Mouse (Mus musculus) embryonic facial prominence, embryonic 13.5 days (tissue): Measurements from ENCODE around the gene BC016579. TPM values are rescaled to one million over a fixed set of nuclear protein-coding genes. Genes with fewer than 3 reads are reported as not detected.
A peak's percentile ranks its signal among the peaks of the same experiment; 100 is the strongest.

Source experiments
- ATAC-seq: fragments of 200-750 bp; cut with Nextera tagmentation; 2 replicates; pipeline ENCODE4 v1.8.0; 2017; ENCODE audit warnings: low read depth; ENCODE audit not compliant: insufficient number of reproducible peaks, insufficient read depth, low FRiP score, low TSS enrichment
- H3K27ac ChIP-seq: fragments of 300-500 bp; sonication (generic); 2 replicates; pipeline ENCODE4 v1.5.1; 2015; ENCODE audit warnings: moderate library complexity, mild to moderate bottlenecking, inconsistent platforms
- H3K27me3 ChIP-seq: fragments of 300-500 bp; sonication (generic); 2 replicates; pipeline ENCODE4 v1.6.1; 2015; ENCODE audit warnings: mild to moderate bottlenecking, inconsistent platforms
- H3K36me3 ChIP-seq: fragments of 300-500 bp; sonication (generic); 2 replicates; pipeline ENCODE4 v1.6.1; 2015; ENCODE audit warnings: mild to moderate bottlenecking, inconsistent platforms
- H3K4me1 ChIP-seq: fragments of 300-500 bp; sonication (generic); 2 replicates; pipeline ENCODE4 v1.6.1; 2015; ENCODE audit warnings: inconsistent platforms
- H3K4me2 ChIP-seq: fragments of 300-500 bp; sonication (generic); 2 replicates; pipeline ENCODE4 v1.6.1; 2015; ENCODE audit warnings: moderate library complexity, mild to moderate bottlenecking, inconsistent platforms
- H3K4me3 ChIP-seq: fragments of 300-500 bp; sonication (generic); 2 replicates; pipeline ENCODE4 v1.5.1; 2015; ENCODE audit warnings: mild to moderate bottlenecking, inconsistent platforms
- H3K9ac ChIP-seq: fragments of 300-500 bp; sonication (generic); 2 replicates; pipeline ENCODE4 v1.6.1; 2015; ENCODE audit warnings: mild to moderate bottlenecking, inconsistent platforms
- H3K9me3 ChIP-seq: fragments of 300-500 bp; sonication (generic); 2 replicates; pipeline ENCODE4 v1.6.1; 2016; ENCODE audit warnings: inconsistent platforms
- WGBS: fragments of 180-500 bp; shearing (Covaris S2); methylation state at CpG from one replicate; pipeline ENCODE4 v1.1.7; 2015; ENCODE audit warnings: mixed read lengths; 5-methylcytosine and 5-hydroxymethylcytosine counted together
- polyA plus RNA-seq: library from polyadenylated mRNA; unstranded; fragments of >200 nt; fragmentation: Nextera tagmentation; extraction: Ambion mirVana; gene quantifications from 2 replicates; pipeline ENCODE4 v1.2.1, GENCODE M21; 2015

The BC016579 gene
- polyA plus RNA-seq, 1 experiment from 2014 or later: 0.25 TPM

DNA sequence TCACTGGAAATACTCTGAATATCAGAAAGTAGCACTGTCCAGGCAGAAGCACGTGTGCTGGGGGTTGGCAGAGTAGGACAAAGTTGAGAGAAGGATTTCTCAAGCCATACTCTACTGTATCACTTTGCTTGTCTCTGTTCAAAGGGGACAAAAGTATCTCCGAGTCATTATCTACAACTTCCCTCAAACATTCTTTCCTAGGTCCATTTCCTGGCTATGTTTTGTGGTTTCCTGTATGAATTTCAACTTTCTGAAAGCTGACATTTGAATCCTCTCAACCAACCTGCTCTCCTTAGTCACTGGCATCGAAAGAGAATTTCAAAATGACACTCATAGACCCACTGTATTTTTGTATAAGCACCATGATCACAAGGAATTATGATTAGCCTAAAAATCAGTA is 14.3 kb upstream of the BC016579 start:
- ATAC-seq: no peak
- no peak overlapping the region for H3K4me3 ChIP-seq
- no peak overlapping the region for H3K4me2 ChIP-seq
- no peaks in the 10 kb centered on the region for H3K36me3 ChIP-seq
- no peaks in the 10 kb centered on the region for H3K9me3 ChIP-seq
- 64% methylated on average over 3 of the region's 3 CpGs for WGBS
- no peak overlapping the region for H3K27ac ChIP-seq
- no peak overlapping the region for H3K9ac ChIP-seq
- no peaks in the 10 kb centered on the region for H3K4me1 ChIP-seq
- no peaks in the 10 kb centered on the region for H3K27me3 ChIP-seq

DNA sequence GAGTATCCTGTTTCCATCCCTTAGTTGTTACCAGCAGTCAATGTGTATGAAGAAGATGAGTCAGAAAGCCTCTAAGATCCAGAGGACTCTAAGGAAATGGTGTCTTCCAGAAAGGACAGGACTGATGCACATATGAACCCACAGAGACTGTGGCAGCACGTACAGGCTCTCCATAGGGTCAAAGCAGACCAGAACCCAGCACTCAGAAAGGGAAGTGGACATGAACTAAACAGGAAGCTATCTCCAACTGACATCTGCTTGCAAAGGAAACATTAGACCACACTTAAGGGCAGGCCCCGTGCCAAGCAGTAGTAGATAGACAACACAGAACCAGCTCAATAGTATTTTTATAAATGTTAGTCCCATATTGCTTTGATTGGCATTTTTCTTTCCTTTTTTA is 12.3 kb upstream of the BC016579 start:
- WGBS: 79% methylated on average over 2 of the region's 2 CpGs
- H3K27ac ChIP-seq: no peak overlapping the region
- no peak overlapping the region for H3K4me2 ChIP-seq
- no peaks in the 10 kb centered on the region for H3K36me3 ChIP-seq
- no peak for ATAC-seq
- H3K27me3 ChIP-seq: no peaks in the 10 kb centered on the region
- no peaks in the 10 kb centered on the region for H3K9me3 ChIP-seq
- no peak overlapping the region for H3K9ac ChIP-seq
- H3K4me1 ChIP-seq: no peaks in the 10 kb centered on the region
- no peak overlapping the region for H3K4me3 ChIP-seq

DNA sequence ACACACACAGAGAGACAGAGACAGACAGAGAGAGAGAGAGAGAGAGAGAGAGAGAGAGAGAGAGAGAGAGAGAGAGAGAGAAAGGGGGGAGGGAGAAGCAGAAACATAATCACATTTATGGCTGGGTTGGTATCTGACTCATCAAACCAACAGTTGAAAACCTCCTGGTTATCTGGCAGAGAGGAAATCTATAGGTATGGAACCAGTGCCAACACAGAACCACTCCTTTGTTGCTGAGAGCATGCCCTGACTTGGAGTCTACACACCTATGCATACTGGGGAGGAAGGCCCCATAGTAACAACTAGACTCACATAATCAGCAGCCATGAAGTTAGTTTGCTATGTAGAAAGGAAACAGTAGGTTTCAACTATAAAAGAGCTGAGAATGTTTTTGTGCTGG is 8.5 kb upstream of the BC016579 start:
- H3K9me3 ChIP-seq: no peaks in the 10 kb centered on the region
- no peak overlapping the region for H3K27ac ChIP-seq
- no peak overlapping the region for H3K9ac ChIP-seq
- no peaks in the 10 kb centered on the region for H3K27me3 ChIP-seq
- no peaks in the 10 kb centered on the region for H3K4me1 ChIP-seq
- no peak overlapping the region for H3K4me2 ChIP-seq
- no peaks in the 10 kb centered on the region for H3K36me3 ChIP-seq
- no peak overlapping the region for H3K4me3 ChIP-seq
- no peak for ATAC-seq

DNA sequence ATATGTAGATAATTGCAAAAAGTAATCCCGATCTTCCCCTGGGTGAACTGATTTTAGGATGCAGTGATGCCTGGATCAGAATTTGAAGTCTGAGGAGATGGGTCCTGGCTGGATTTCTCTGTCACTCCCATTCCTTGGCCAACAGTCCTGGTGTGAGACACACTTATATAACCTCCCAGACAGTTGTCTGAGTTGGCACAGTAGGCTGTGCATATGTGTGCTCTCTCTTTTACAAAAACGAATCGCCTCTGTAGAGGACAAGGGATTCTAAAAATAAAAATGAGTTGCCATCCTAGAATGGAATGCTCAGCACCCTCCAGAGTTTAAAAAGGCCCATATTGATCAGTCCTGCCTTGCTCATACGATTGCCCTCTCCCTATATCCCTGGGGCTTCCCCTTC is 5.7 kb upstream of the BC016579 start:
- Histone ChIP-seq H3K4me2 (no peak overlapping the region), H3K27ac (no peak overlapping the region), H3K36me3 (no peaks in the 10 kb centered on the region), H3K4me1 (no peaks in the 10 kb centered on the region), H3K9me3 (no peaks in the 10 kb centered on the region), H3K4me3 (no peak overlapping the region), H3K27me3 (peaks cover 4% of the 10 kb centered on the region), H3K9ac (no peak overlapping the region)
- ATAC-seq: no peak
- 85% methylated on average over 4 of the region's 4 CpGs for WGBS

DNA sequence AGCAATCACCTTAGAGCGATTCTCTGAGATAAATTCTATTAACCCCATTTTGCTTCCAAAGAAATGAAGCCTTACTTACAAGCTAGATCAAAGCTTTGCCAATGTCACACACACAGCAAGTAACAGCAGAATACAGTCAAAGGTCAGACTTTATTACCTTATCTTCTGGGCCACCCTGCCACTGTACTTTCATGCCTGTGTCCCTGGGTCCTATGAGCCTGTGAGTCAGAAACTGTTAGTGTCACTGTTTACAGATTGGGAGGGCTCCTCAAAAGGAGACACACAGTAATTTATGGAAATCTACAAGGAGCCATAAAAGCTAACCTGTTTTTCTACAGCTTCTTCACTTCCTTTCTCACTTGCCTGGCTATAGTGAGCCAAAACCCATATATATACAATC is 4.4 kb upstream of the BC016579 start:
- Histone ChIP-seq H3K9me3 (no peaks in the 10 kb centered on the region), H3K27me3 (peaks cover 18% of the 10 kb centered on the region), H3K4me2 (no peak overlapping the region), H3K4me1 (peaks cover 10% of the 10 kb centered on the region), H3K36me3 (no peaks in the 10 kb centered on the region), H3K4me3 (no peak overlapping the region), H3K27ac (no peak overlapping the region), H3K9ac (no peak overlapping the region)
- ATAC-seq: no peak
- 90% methylated on average over 1 of the region's 1 CpGs for WGBS

DNA sequence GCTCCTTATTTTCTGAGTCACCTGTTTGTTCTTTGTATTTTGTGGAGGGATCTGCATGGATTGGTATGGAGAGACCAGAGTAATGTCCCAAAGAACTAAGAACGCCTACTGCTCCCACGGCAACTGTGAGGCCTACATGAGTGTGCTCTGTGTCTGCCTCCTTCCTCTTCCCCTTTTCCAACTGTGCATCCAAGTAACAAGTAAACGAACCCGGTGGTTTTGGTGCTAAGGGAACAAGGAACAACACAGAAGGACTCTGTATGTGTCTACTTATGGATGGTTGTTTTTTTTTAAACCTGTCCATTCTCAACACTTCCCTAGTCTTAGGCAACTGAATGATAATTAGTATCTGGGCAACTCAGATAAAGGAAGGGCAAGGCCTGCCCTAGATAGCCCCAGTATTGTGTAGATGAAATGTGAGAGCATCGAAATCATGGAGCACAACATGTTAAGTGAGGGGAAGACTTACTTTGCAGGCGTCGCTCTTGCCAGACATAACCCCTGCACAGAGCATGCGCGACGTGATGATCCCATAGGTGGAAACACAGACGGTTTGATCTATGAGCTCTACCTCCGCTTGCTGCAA is 3.8 kb upstream of the BC016579 start:
- H3K9me3 ChIP-seq: no peaks in the 10 kb centered on the region
- no peak overlapping the region for H3K4me2 ChIP-seq
- no peak overlapping the region for H3K9ac ChIP-seq
- peaks cover 22% of the 10 kb centered on the region for H3K27me3 ChIP-seq
- no peak overlapping the region for H3K27ac ChIP-seq
- H3K36me3 ChIP-seq: no peaks in the 10 kb centered on the region
- 94% methylated on average over 12 of the region's 12 CpGs for whole genome bisulfite sequencing
- no peak for ATAC-seq
- H3K4me3 ChIP-seq: no peak overlapping the region
- peaks cover 11% of the 10 kb centered on the region for H3K4me1 ChIP-seq

DNA sequence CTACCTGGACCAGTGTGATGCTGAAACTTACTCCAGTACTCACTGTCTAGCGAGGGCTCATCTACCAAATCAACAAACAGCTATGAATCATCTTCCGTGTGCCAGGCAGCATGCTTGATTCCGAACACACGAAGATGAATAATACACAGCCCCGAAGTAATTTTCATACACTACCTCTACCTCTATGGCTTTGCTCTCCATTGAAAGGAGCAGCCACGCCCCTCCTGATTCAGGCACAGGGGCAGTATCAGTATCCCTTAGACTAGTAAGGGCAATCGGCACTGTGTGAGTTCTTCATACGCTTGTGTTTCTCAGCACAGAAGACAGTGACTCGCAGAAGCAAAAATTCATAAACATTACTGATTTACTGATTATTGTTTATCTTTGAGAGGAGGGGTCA is 597 bp upstream of the BC016579 start:
- ATAC-seq: no peak
- Histone ChIP-seq H3K36me3 (no peaks in the 10 kb centered on the region), H3K4me3 (peak overlapping the region; percentile 40; the same call in 1 of the 2 replicates), H3K9me3 (no peaks in the 10 kb centered on the region), H3K27me3 (peaks cover 26% of the 10 kb centered on the region), H3K4me1 (peaks cover 11% of the 10 kb centered on the region), H3K4me2 (peak overlapping the region; percentile 70), H3K9ac (no peak overlapping the region), H3K27ac (no peak overlapping the region)
- WGBS: 58% methylated on average over 9 of the region's 9 CpGs

DNA sequence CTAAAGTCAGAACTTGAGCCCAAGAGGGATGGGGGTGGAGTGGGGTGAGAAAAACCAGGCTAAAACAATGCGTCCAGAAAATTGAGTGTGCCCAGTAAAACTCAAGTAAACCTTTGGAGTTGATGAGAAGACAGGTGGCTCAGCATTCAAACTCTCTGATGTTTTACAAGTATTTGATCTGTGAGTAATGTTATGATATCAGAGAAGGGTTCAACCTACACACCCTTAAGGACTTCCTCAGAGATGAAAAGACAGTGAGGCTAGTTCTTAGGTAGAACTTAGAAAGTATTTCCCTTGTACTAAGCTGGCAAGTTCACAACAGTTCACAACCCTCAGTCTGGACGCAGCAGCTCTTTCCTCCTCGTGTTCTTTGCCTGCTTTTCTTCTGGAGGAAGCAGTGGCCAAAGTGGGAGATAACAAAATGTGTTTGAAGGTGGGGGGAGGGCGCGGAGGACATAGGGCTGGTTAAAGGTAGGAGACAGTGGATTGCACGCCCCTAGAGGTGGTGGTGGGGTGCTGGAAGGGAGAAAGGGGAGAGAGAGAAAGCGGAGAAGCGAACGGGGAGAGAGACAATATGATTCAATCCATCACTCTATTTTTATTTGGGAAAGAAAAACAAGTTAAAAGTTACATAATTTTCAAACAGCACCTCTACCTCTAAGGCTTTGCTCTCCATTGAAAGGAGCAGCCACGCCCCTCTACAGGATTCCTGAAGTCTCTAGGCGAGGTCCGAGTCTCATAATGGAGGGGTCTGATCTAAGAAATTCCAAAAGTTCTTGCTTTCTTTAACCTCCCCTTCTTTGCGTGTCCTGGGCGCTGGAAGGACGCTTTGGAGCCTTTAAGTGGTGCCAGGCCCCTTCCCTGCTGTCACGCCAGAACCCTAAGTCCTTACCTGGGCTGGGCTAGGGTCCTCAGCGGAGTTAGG is 597 bp downstream of the BC016579 start:
- no peaks in the 10 kb centered on the region for H3K36me3 ChIP-seq
- 15% methylated on average over 17 of the region's 17 CpGs for WGBS
- peak overlapping the region; percentile 46; the same call in 1 of the 2 replicates for H3K9ac ChIP-seq
- no peaks in the 10 kb centered on the region for H3K9me3 ChIP-seq
- peak overlapping the region; percentile 40 for H3K4me3 ChIP-seq
- peaks cover 26% of the 10 kb centered on the region for H3K27me3 ChIP-seq
- peaks cover 11% of the 10 kb centered on the region for H3K4me1 ChIP-seq
- H3K27ac ChIP-seq: no peak overlapping the region
- no peak for ATAC-seq
- peak overlapping the region; percentile 70 for H3K4me2 ChIP-seq

DNA sequence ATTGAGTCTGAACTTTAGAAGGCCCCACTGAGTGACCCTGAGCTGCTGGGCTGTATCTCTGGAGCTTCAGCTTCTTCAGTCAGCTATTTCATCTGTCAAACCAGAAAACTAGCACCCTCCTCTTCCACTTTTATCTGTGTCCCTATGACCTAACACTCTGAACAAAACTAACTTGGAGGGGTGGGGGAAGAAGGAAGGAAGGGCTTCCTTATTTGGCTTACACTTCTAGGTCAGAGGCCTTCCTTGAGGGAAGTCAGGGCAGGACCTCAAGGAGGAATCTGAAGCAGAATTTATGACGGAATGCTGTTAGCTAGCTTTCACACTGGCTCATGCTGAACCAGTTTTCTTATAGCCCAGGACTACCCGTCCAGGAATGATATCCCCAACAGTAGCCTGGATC is 2.4 kb downstream of the BC016579 start:
- Histone ChIP-seq H3K36me3 (no peaks in the 10 kb centered on the region), H3K9me3 (no peaks in the 10 kb centered on the region), H3K4me3 (no peak overlapping the region), H3K4me1 (peaks cover 11% of the 10 kb centered on the region), H3K4me2 (no peak overlapping the region), H3K27ac (no peak overlapping the region), H3K9ac (no peak overlapping the region), H3K27me3 (peaks cover 26% of the 10 kb centered on the region)
- 63% methylated on average over 2 of the region's 2 CpGs for WGBS
- no peak for ATAC-seq

DNA sequence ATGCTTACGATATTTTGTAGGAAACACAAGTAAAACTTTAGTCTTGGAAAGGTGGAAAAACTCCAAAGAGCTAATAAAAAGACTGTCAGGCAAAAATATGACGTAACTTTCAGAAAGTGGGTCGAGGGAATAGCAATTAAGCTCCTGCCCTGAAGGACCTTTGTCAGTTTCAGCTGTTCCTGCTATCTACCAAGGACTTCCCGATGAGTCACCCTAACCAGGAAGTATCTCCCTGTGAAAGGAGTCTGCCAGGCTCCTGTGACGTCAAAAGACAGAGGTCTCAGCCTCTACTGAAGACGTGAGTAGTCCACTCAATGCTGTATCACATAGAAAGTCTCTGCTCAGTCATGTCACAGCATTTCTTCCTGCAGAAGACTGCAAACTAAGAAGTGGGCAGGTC is 9.5 kb downstream of the BC016579 start:
- no peak overlapping the region for H3K9ac ChIP-seq
- WGBS: 73% methylated on average over 6 of the region's 6 CpGs
- no peak for ATAC-seq
- H3K4me2 ChIP-seq: no peak overlapping the region
- no peaks in the 10 kb centered on the region for H3K27me3 ChIP-seq
- H3K9me3 ChIP-seq: no peaks in the 10 kb centered on the region
- no peaks in the 10 kb centered on the region for H3K36me3 ChIP-seq
- H3K4me3 ChIP-seq: no peak overlapping the region
- no peak overlapping the region for H3K27ac ChIP-seq
- H3K4me1 ChIP-seq: no peaks in the 10 kb centered on the region

DNA sequence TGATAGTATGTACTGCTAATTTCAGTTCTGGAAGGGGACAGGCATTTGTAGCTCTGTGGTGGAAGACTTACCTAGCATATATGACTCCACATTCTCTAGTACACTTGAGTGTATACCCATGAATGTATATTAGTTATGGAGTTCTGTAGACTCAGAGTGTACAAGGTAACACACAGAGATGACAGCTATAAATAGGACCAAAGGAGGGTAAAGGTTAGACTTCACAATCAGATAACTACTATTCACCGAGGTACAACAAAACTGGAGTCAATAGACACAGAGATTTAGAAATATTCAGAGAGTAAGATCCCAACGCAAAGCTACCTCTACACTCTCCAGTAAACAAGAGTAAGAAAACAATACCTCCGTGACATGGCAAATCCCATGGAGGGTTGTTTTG is 9.9 kb downstream of the BC016579 start:
- no peaks in the 10 kb centered on the region for H3K36me3 ChIP-seq
- H3K4me3 ChIP-seq: no peak overlapping the region
- H3K27ac ChIP-seq: no peak overlapping the region
- H3K27me3 ChIP-seq: no peaks in the 10 kb centered on the region
- no peaks in the 10 kb centered on the region for H3K4me1 ChIP-seq
- no peaks in the 10 kb centered on the region for H3K9me3 ChIP-seq
- H3K9ac ChIP-seq: no peak overlapping the region
- WGBS: 87% methylated on average over 3 of the region's 3 CpGs
- ATAC-seq: no peak
- H3K4me2 ChIP-seq: no peak overlapping the region

DNA sequence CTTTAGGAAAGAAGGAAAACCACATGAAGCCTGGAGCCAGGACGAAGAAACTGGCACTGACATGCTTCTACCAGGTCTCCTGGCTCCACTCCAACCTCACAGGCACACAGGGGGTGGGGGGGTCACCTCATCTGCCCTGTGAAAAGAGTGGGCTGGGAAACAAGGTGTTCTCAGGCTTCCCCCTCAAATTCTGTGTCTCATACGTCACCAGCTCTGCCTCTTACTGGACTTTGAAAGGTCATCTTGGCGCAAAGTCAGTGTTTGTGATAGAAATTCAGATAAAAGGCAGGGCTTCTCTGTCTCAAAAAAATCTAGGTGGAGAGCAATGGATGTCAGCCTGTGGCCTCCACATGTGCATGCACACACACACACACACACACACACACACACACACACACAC is 12.6 kb downstream of the BC016579 start:
- H3K36me3 ChIP-seq: no peaks in the 10 kb centered on the region
- no peaks in the 10 kb centered on the region for H3K27me3 ChIP-seq
- no peak overlapping the region for H3K9ac ChIP-seq
- H3K4me2 ChIP-seq: no peak overlapping the region
- H3K4me3 ChIP-seq: no peak overlapping the region
- no peaks in the 10 kb centered on the region for H3K4me1 ChIP-seq
- H3K9me3 ChIP-seq: no peaks in the 10 kb centered on the region
- WGBS: 51% methylated on average over 3 of the region's 3 CpGs
- no peak overlapping the region for H3K27ac ChIP-seq
- ATAC-seq: 0 out of 2 replicates have a peak, but pooled peaks have one; percentile 43
